Mouse (Mus musculus) MEL (cell line): ENCODE results near the gene Psme3. TPM values are rescaled to one million over a fixed set of nuclear protein-coding genes. Genes with fewer than 3 reads are reported as not detected.

Experiments
- DNase-seq: peaks from one replicate; pipeline ENCODE4 v3.0.0; 2011; ENCODE audit warnings: low read depth, low spot score
- H3K27ac ChIP-seq: 2 replicates; pipeline ENCODE4 v1.5.1; 2012; ENCODE audit warnings: low read depth, mild to moderate bottlenecking, control low read depth, low read length, moderate library complexity; ENCODE audit not compliant: control insufficient read depth
- H3K27me3 ChIP-seq, 2 experiments: fragments of 150-350 bp in 1 of 2; sonication (generic) in 1 of 2; 2 replicates each; pipeline ENCODE4 v1.6.1; 2012; ENCODE audit warnings: low read length in 2 of 2, mild to moderate bottlenecking in 2 of 2, improper control_type of control experiment in 1 of 2, moderate library complexity in 1 of 2; ENCODE audit not compliant: insufficient read depth in 2 of 2, control insufficient read depth in 1 of 2
- H3K36me3 ChIP-seq, 2 experiments: 2 replicates each; pipeline ENCODE4 v1.6.1; 2012 to 2014; ENCODE audit warnings: low read length in 2 of 2, improper control_type of control experiment in 1 of 2, inconsistent platforms in 1 of 2, mild to moderate bottlenecking in 1 of 2; ENCODE audit not compliant: insufficient read depth in 2 of 2, control insufficient read depth in 1 of 2
- H3K4me1 ChIP-seq, 2 experiments: fragments of 150-350 bp in 1 of 2; sonication (generic) in 1 of 2; 2 replicates each; pipeline ENCODE4 v1.6.1; 2012; ENCODE audit warnings: low read length in 2 of 2, improper control_type of control experiment in 1 of 2, mild to moderate bottlenecking in 1 of 2; ENCODE audit not compliant: insufficient read depth in 2 of 2, control insufficient read depth in 1 of 2
- H3K4me3 ChIP-seq, 2 experiments: fragments of 150-350 bp in 1 of 2; sonication (generic) in 1 of 2; 2 replicates each; pipeline ENCODE4 v1.5.1; 2012; ENCODE audit warnings: low read depth in 2 of 2, low read length in 2 of 2, mild to moderate bottlenecking in 2 of 2, moderate library complexity in 2 of 2, control low read depth in 1 of 2, improper control_type of control experiment in 1 of 2; ENCODE audit not compliant: control insufficient read depth in 1 of 2, insufficient read depth in 1 of 2
- H3K79me2 ChIP-seq: 2 replicates; pipeline ENCODE4 v1.6.1; 2012; ENCODE audit warnings: mild to moderate bottlenecking, low read length, moderate library complexity; ENCODE audit not compliant: control insufficient read depth, poor library complexity, insufficient read depth
- H3K9ac ChIP-seq: 2 replicates; pipeline ENCODE4 v1.6.1; 2012; ENCODE audit warnings: low read depth, mild to moderate bottlenecking, control low read depth, low read length, moderate library complexity; ENCODE audit not compliant: control insufficient read depth, poor library complexity, severe bottlenecking
- H3K9me3 ChIP-seq: fragments of 150-350 bp; sonication (generic); replicated peaks from 2 replicates; pipeline ENCODE4 v1.6.1; 2012; ENCODE audit warnings: mild to moderate bottlenecking, low read length, improper control_type of control experiment, moderate library complexity; ENCODE audit not compliant: insufficient read depth
- CHD1 ChIP-seq: IDR thresholded peaks from 2 replicates; pipeline ENCODE4 v1.6.1; 2012; ENCODE audit warnings: low read depth, mild to moderate bottlenecking, inconsistent platforms, low read length, improper control_type of control experiment
- CTCF ChIP-seq, 3 experiments: IDR thresholded peaks in 2 of 3; conservative IDR thresholded peaks in 1 of 3; 2 replicates each; pipeline ENCODE4 v1.5.1; 2011 to 2012; ENCODE audit warnings: low read length in 3 of 3, low read depth in 2 of 3, mild to moderate bottlenecking in 2 of 3, improper control_type of control experiment in 1 of 3, inconsistent platforms in 1 of 3, mixed read lengths in 1 of 3, moderate library complexity in 1 of 3; ENCODE audit not compliant: control insufficient read depth in 1 of 3, insufficient read depth in 1 of 3, poor library complexity in 1 of 3, severe bottlenecking in 1 of 3
- E2F4 ChIP-seq: IDR thresholded peaks from 2 replicates; pipeline ENCODE4 v1.6.1; 2011; ENCODE audit warnings: low read depth, low read length, improper control_type of control experiment, borderline replicate concordance
- GATA1 ChIP-seq: IDR thresholded peaks from 2 replicates; pipeline ENCODE4 v1.6.1; 2011; ENCODE audit warnings: low read depth, low read length, improper control_type of control experiment
- MAFK ChIP-seq: IDR thresholded peaks from 2 replicates; pipeline ENCODE4 v1.6.1; 2011; ENCODE audit warnings: low read depth, mild to moderate bottlenecking, low read length, improper control_type of control experiment, borderline replicate concordance
- MAZ ChIP-seq: IDR thresholded peaks from 2 replicates; pipeline ENCODE4 v1.6.1; 2012; ENCODE audit warnings: low read depth, mild to moderate bottlenecking, inconsistent platforms, low read length, improper control_type of control experiment
- NRF1 ChIP-seq: IDR thresholded peaks from 2 replicates; pipeline ENCODE4 v1.6.1; 2014; ENCODE audit warnings: low read depth, mild to moderate bottlenecking, inconsistent platforms, low read length, improper control_type of control experiment, moderate library complexity; ENCODE audit not compliant: poor library complexity, insufficient read depth, severe bottlenecking
- POLR2AphosphoS2 ChIP-seq: IDR thresholded peaks from 2 replicates; pipeline ENCODE4 v1.6.1; 2011; ENCODE audit warnings: low read length, improper control_type of control experiment
- RAD21 ChIP-seq: IDR thresholded peaks from 2 replicates; pipeline ENCODE4 v1.6.1; 2011; ENCODE audit warnings: mild to moderate bottlenecking, low read depth, low read length, improper control_type of control experiment
- SIN3A ChIP-seq: IDR thresholded peaks from 2 replicates; pipeline ENCODE4 v1.6.1; 2012; ENCODE audit warnings: low read length, improper control_type of control experiment, inconsistent platforms
- SMC3 ChIP-seq: IDR thresholded peaks from 2 replicates; pipeline ENCODE4 v1.6.1; 2011; ENCODE audit warnings: low read depth, low read length, improper control_type of control experiment
- TBP ChIP-seq: IDR thresholded peaks from 2 replicates; pipeline ENCODE4 v1.8.0; 2011; ENCODE audit warnings: low read depth, low read length, improper control_type of control experiment
- TCF12 ChIP-seq: IDR thresholded peaks from 2 replicates; pipeline ENCODE4 v1.6.1; 2014; ENCODE audit warnings: low read depth, mild to moderate bottlenecking, inconsistent platforms, low read length, improper control_type of control experiment, moderate library complexity
- UBTF ChIP-seq: IDR thresholded peaks from 2 replicates; pipeline ENCODE4 v1.6.1; 2012; ENCODE audit warnings: low read depth, mild to moderate bottlenecking, inconsistent platforms, low read length, improper control_type of control experiment, moderate library complexity, borderline replicate concordance; ENCODE audit not compliant: insufficient read depth
- ZC3H11A ChIP-seq: IDR thresholded peaks from 2 replicates; pipeline ENCODE4 v1.6.1; 2012; ENCODE audit warnings: low read depth, mild to moderate bottlenecking, inconsistent platforms, low read length, improper control_type of control experiment
- ZKSCAN1 ChIP-seq: IDR thresholded peaks from 2 replicates; pipeline ENCODE4 v1.6.1; 2012; ENCODE audit warnings: low read depth, mild to moderate bottlenecking, inconsistent platforms, low read length, improper control_type of control experiment, moderate library complexity
- ZNF384 ChIP-seq: IDR thresholded peaks from 2 replicates; pipeline ENCODE4 v1.6.1; 2012; ENCODE audit warnings: low read depth, mild to moderate bottlenecking, inconsistent platforms, low read length, improper control_type of control experiment
- polyA plus RNA-seq, 2 experiments: library from polyadenylated mRNA; stranded (reverse) in 1 of 2; unstranded in 1 of 2; fragments of >175 nt in 1 of 2; fragments of >200 nt in 1 of 2; gene quantifications; 2 replicates each; pipeline versions ENCODE4 v1.2.1 to v1.2.4; 2012; ENCODE audit warnings: low replicate concordance in 2 of 2, low read depth in 1 of 2; ENCODE audit not compliant: insufficient read length in 2 of 2, insufficient read depth in 1 of 2, missing spikeins in 1 of 2
- total RNA-seq: library from RNA; depleted of rRNA; stranded (reverse); fragments of 300-350 nt; gene quantifications from 2 replicates; pipeline ENCODE4 v1.2.3, GENCODE M21; 2012

Psme3 gene
- total and polyA plus RNA-seq, 3 experiments = 139 to 446 (median 369) TPM

GRCm38 (mm10) chr11:101291231-101291630 is 24.8 kb upstream of the Psme3 start:
- H3K27me3 ChIP-seq = no peaks in the 10 kb centered on the region
- H3K27ac ChIP-seq = no peak overlapping the region
- TF ChIP-seq CHD1 (no peak), TCF12 (no peak), TBP (no peak), MAFK (no peak), MAZ (no peak), ZC3H11A (no peak), GATA1 (no peak), SIN3A (no peak), POLR2AphosphoS2 (no peak), RAD21 (no peak), SMC3 (no peak), UBTF (no peak)
- H3K4me3 ChIP-seq = no peak overlapping the region
- DNase-seq = no peak
- no peak overlapping the region for H3K9ac ChIP-seq
- H3K4me1 ChIP-seq = no peaks in the 10 kb centered on the region
- H3K79me2 ChIP-seq = no peaks in the 10 kb centered on the region
- no peaks in the 10 kb centered on the region for H3K9me3 ChIP-seq
- peaks cover 0 to 23% of the 10 kb centered on the region in 2 experiments; a peak in 2 of 4 replicates for H3K36me3 ChIP-seq

GRCm38 (mm10) chr11:101295191-101295590 is 20.8 kb upstream of the Psme3 start:
- H3K36me3 ChIP-seq = peaks cover 1 to 14% of the 10 kb centered on the region in 2 experiments
- no peak overlapping the region for H3K27ac ChIP-seq
- no peak for DNase-seq
- no peaks in the 10 kb centered on the region for H3K9me3 ChIP-seq
- peaks cover under 1% of the 10 kb centered on the region in 2 experiments; a peak in 2 of 4 replicates for H3K4me1 ChIP-seq
- H3K9ac ChIP-seq = no peak overlapping the region
- no peaks in the 10 kb centered on the region for H3K27me3 ChIP-seq
- H3K4me3 ChIP-seq = no peak overlapping the region
- peaks cover 10% of the 10 kb centered on the region for H3K79me2 ChIP-seq
- TF ChIP-seq NRF1 = no peak
- no peak for TF ChIP-seq ZC3H11A
- no peak for TF ChIP-seq CTCF (IDR thresholded peaks at IDR 0.05 in 2 of 3, conservative IDR thresholded peaks at IDR 0.05 in 1 of 3; ENCODE audit: control insufficient read depth in 1 of 3, insufficient read depth in 1 of 3, low read depth in 2 of 3, low read length in 3 of 3, poor library complexity in 1 of 3, severe bottlenecking in 1 of 3)
- no peak for TF ChIP-seq TCF12
- no peak for TF ChIP-seq GATA1
- no peak for TF ChIP-seq ZNF384
- no peak for TF ChIP-seq ZKSCAN1
- TF ChIP-seq E2F4 = no peak
